25 mouse cellular contexts compared by ENCODE assay signal in the genomic region with DNA sequence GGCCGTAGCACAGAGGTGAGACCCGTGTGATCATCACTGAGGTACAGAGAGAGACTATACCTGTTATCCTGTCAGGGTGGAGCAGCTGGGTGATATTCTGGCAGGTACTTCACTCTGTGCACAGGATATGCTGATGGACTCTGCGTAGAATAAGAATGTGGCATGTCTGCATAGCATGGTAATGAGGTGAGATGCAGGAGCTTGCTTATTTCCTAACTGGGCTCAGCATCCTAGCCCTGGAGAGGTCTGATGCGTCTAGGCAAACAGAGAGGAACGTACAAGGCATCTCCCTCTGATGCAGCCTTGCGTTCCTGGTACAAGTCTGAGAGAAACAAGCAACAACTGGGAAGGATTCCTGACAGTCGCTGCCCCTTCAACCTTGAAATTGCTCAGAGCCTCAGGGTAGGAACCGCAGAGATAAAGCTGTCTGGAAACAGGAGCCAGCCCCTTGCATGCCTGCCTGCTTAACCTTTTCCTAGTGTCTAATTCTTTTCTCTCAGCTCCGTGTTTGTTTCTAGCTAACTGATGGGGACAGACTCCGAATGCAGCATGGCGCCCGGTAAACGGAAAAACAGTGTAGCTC.
DNase-seq lines count a peak whose midpoint lies in the region; ATAC-seq and TF ChIP-seq lines count a peak whose summit lies in the region.
"Had no signal": no experiment of that assay in that cellular context is flagged by ENCODE, and none has a peak within 500 bp of the region (broad histone marks: within the 10 kb centered on the region; RNA-seq: fewer than 3 reads in every experiment).

No protein-coding gene starts in this region.

- H3K27ac ChIP-seq in heart, embryonic 10.5 days = no peak overlapping the region
- H3K27ac ChIP-seq in neural tube, embryonic 12.5 days = no peak overlapping the region
- H3K27ac ChIP-seq in midbrain, embryonic 16.5 days (ENCODE audit: low read length) = peak overlapping the region; percentile 18; the same call in 1 of the 2 replicates
- H3K27ac ChIP-seq: forebrain, embryonic 13.5 days; limb, embryonic 13.5 days; liver, embryonic 12.5 days; stomach, embryonic 15.5 days had no signal

- 0 out of 2 replicates have a peak, but pooled peaks cover 7% of the 10 kb centered on the region for H3K4me1 ChIP-seq in heart, embryonic 10.5 days
- peaks cover 8% of the 10 kb centered on the region for H3K4me1 ChIP-seq in neural tube, embryonic 12.5 days
- peaks cover 2% of the 10 kb centered on the region; the same call in 1 of the 2 replicates for H3K4me1 ChIP-seq in midbrain, embryonic 16.5 days (ENCODE audit: control insufficient read depth, insufficient read depth, low read length)
- H3K4me1 ChIP-seq: liver, embryonic 12.5 days; stomach, embryonic 15.5 days had no signal

- no peaks in the 10 kb centered on the region for H3K27me3 ChIP-seq in heart, embryonic 10.5 days (ENCODE audit: insufficient read depth, poor library complexity, severe bottlenecking)
- no peaks in the 10 kb centered on the region for H3K27me3 ChIP-seq in neural tube, embryonic 12.5 days (replicated peaks)
- H3K27me3 ChIP-seq in midbrain, embryonic 16.5 days (ENCODE audit: control insufficient read depth, insufficient read depth, low read depth, low read length) = no peaks in the 10 kb centered on the region
- H3K27me3 ChIP-seq: forebrain, embryonic 13.5 days; limb, embryonic 13.5 days; liver, embryonic 12.5 days; stomach, embryonic 15.5 days had no signal

- ATAC-seq in neural tube, embryonic 12.5 days (ENCODE audit: low FRiP score, low read depth) = 0 out of 2 replicates have a peak, but pooled peaks have one; percentile 17
- ATAC-seq in midbrain, embryonic 16.5 days = peak; percentile 55; the same call in 1 of the 2 replicates
- ATAC-seq: CD4-positive, CD25-positive, alpha-beta regulatory T cell, adult 4 months; forebrain, embryonic 13.5 days; intestine, embryonic 16.5 days; liver, embryonic 12.5 days had no signal

- no peak for TF ChIP-seq CTCF in brain, embryonic 14.5 days (IDR thresholded peaks at IDR 0.05; ENCODE audit: borderline replicate concordance, extremely low read depth, insufficient read depth, insufficient read length)

- H3K4me2 ChIP-seq in neural tube, embryonic 12.5 days (replicated peaks) = no peak overlapping the region
- no peak overlapping the region for H3K4me2 ChIP-seq in midbrain, embryonic 16.5 days (ENCODE audit: low read length)
- H3K4me2 ChIP-seq: forebrain, embryonic 13.5 days; heart, embryonic 11.5 days; limb, embryonic 13.5 days; liver, embryonic 12.5 days; stomach, embryonic 15.5 days had no signal

- peak; percentile 40 for DNase-seq in heart, adult 11 months
- no peak for DNase-seq in heart, embryonic 10.5 days (ENCODE audit: low spot score)
- no peak for DNase-seq in neural tube, embryonic 10.5 days (ENCODE audit: extremely low spot score, low spot score)
- peak; percentile 41 for DNase-seq in brain, embryonic 14.5 days (ENCODE audit: low read depth)
- DNase-seq in layer of hippocampus, adult 18-20 months (ENCODE audit: low spot score in 2 of 2) = no peak
- DNase-seq in yolk sac, embryonic 10.5 days (ENCODE audit: low spot score) = no peak
- DNase-seq: adrenal gland, adult 2 months; cerebellum, adult 11-12 months; cerebellum, postnatal 14 days; kidney, adult 9 months; kidney, postnatal 4 days; layer of hippocampus, adult 9-11 months; lung, adult 2 months; lung, postnatal 14 days; right cerebral cortex, postnatal 4 days; thymus, postnatal 36 days had no signal

- WGBS in heart, embryonic 10.5 days = 62% methylated on average over 13 of the region's 13 CpGs
- WGBS in neural tube, embryonic 12.5 days = 83% methylated on average over 13 of the region's 13 CpGs
- WGBS in midbrain, embryonic 16.5 days = 61% methylated on average over 13 of the region's 13 CpGs

- H3K4me3 ChIP-seq in heart, embryonic 10.5 days = no peak overlapping the region
- H3K4me3 ChIP-seq in neural tube, embryonic 12.5 days = no peak overlapping the region
- H3K4me3 ChIP-seq in midbrain, embryonic 16.5 days (ENCODE audit: low read depth, low read length) = no peak overlapping the region
- H3K4me3 ChIP-seq: forebrain, embryonic 13.5 days; limb, embryonic 13.5 days; liver, embryonic 12.5 days; stomach, embryonic 15.5 days had no signal

- no peaks in the 10 kb centered on the region for H3K36me3 ChIP-seq in heart, embryonic 10.5 days
- H3K36me3 ChIP-seq in neural tube, embryonic 12.5 days = no peaks in the 10 kb centered on the region
- no peaks in the 10 kb centered on the region for H3K36me3 ChIP-seq in midbrain, embryonic 16.5 days (ENCODE audit: control insufficient read depth, insufficient read depth, low read length)
- H3K36me3 ChIP-seq: limb, embryonic 13.5 days; liver, embryonic 12.5 days; stomach, embryonic 15.5 days had no signal

- no peaks in the 10 kb centered on the region for H3K9me3 ChIP-seq in heart, embryonic 10.5 days
- H3K9me3 ChIP-seq in neural tube, embryonic 12.5 days = no peaks in the 10 kb centered on the region
- no peaks in the 10 kb centered on the region for H3K9me3 ChIP-seq in midbrain, embryonic 16.5 days (replicated peaks; ENCODE audit: control insufficient read depth, low read length, poor library complexity, severe bottlenecking)
- H3K9me3 ChIP-seq: forebrain, embryonic 13.5 days; limb, embryonic 13.5 days; liver, embryonic 12.5 days; stomach, embryonic 15.5 days had no signal

- no peak for TF ChIP-seq POLR2A in brain, embryonic 14.5 days (IDR thresholded peaks at IDR 0.05; ENCODE audit: borderline replicate concordance, extremely low read depth, insufficient read depth, insufficient read length, poor library complexity, severe bottlenecking)

- H3K9ac ChIP-seq in neural tube, embryonic 12.5 days = no peak overlapping the region
- no peak overlapping the region for H3K9ac ChIP-seq in midbrain, embryonic 16.5 days (ENCODE audit: low read depth, low read length)
- H3K9ac ChIP-seq: forebrain, embryonic 13.5 days; limb, embryonic 13.5 days; liver, embryonic 12.5 days; stomach, embryonic 15.5 days had no signal

Comparison
In these comparisons a context has a peak if more than half of its experiments do, and no peak if none do; other contexts are left out.
1. DNase-seq: peak in heart, adult 11 months (single experiment) and brain, embryonic 14.5 days (single experiment); none in heart, embryonic 10.5 days (single experiment), neural tube, embryonic 10.5 days (single experiment), layer of hippocampus, adult 18-20 months (0 of 2) and yolk sac, embryonic 10.5 days (single experiment).